Mouse (Mus musculus) midbrain, embryonic 10.5 days (tissue): ENCODE measurements at regions not wholly inside any gene's neighbourhood (a gene's known extent, or its start where the extent isn't known, plus 50 kb on each side); places are given as distances from the start of the nearest gene placed in this dataset.

Source experiments
- DNase-seq: peaks from one replicate; pipeline ENCODE4 v3.0.0-alpha.2; 2017; ENCODE audit warnings: low spot score
- H3K27ac ChIP-seq: fragments of 300-500 bp; sonication (generic); replicated peaks from 2 replicates; pipeline ENCODE4 v1.5.1; 2016; ENCODE audit warnings: mild to moderate bottlenecking
- H3K27me3 ChIP-seq: fragments of 300-500 bp; sonication (generic); 2 replicates; pipeline ENCODE4 v1.6.1; 2016; ENCODE audit warnings: low read depth, mild to moderate bottlenecking; ENCODE audit not compliant: poor library complexity, severe bottlenecking
- H3K36me3 ChIP-seq: fragments of 300-500 bp; sonication (generic); 2 replicates; pipeline ENCODE4 v1.6.1; 2016; ENCODE audit warnings: mild to moderate bottlenecking, moderate library complexity
- H3K4me1 ChIP-seq: fragments of 300-500 bp; sonication (generic); 2 replicates; pipeline ENCODE4 v1.6.1; 2016
- H3K4me3 ChIP-seq: fragments of 300-500 bp; sonication (generic); 2 replicates; pipeline ENCODE4 v1.5.1; 2016; ENCODE audit warnings: mild to moderate bottlenecking, moderate library complexity
- H3K9me3 ChIP-seq: fragments of 300-500 bp; sonication (generic); replicated peaks from 2 replicates; pipeline ENCODE4 v1.6.1; 2016; ENCODE audit warnings: mild to moderate bottlenecking
- WGBS: fragments of 180-500 bp; shearing (Covaris S2); methylation state at CpG from one replicate; pipeline ENCODE4 v1.1.7; 2016; 5-methylcytosine and 5-hydroxymethylcytosine counted together

DNA sequence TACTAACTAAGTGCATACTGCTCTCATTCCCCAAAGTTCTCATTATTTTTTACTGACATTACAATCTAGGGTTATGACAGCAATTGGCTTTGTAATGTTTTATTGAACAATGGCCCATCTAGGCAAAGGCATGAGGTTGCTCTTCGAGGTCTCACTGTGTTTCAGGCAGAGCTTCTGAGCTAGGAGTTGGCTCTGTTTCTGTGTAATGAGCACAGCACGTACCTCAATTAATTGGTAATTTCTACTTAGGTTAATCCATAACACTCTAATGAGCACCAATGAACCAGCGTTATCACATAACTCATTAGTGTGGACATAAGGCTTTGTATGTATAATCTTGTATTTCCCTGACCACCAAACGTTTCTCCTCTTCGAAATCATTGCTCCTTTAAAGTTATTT is 398.6 kb upstream of the Gm10295 start:
- Histone ChIP-seq H3K27ac (no peak overlapping the region), H3K4me3 (no peak overlapping the region), H3K4me1 (no peaks in the 10 kb centered on the region), H3K36me3 (no peaks in the 10 kb centered on the region), H3K27me3 (no peaks in the 10 kb centered on the region), H3K9me3 (no peaks in the 10 kb centered on the region)
- no peak for DNase-seq
- WGBS, result 86% methylated on average over 5 of the region's 5 CpGs

GRCm38 (mm10) chr7:71746118-71746897 is 395.0 kb upstream of the Gm10295 start:
- H3K27me3 ChIP-seq, result no peaks in the 10 kb centered on the region
- no peak overlapping the region for H3K27ac ChIP-seq
- DNase-seq, result no peak
- no peaks in the 10 kb centered on the region for H3K36me3 ChIP-seq
- H3K4me3 ChIP-seq, result no peak overlapping the region
- H3K4me1 ChIP-seq, result no peaks in the 10 kb centered on the region
- 87% methylated on average over 7 of the region's 7 CpGs for WGBS
- no peaks in the 10 kb centered on the region for H3K9me3 ChIP-seq

GRCm38 (mm10) chr7:71728509-71728908 is 377.2 kb upstream of the Gm10295 start:
- Histone ChIP-seq H3K27me3 (no peaks in the 10 kb centered on the region), H3K27ac (no peak overlapping the region), H3K4me1 (no peaks in the 10 kb centered on the region), H3K4me3 (no peak overlapping the region), H3K9me3 (no peaks in the 10 kb centered on the region), H3K36me3 (no peaks in the 10 kb centered on the region)
- DNase-seq, result no peak

- Histone ChIP-seq H3K4me1 (peaks cover 12% of the 10 kb centered on the region), H3K27me3 (peaks cover 27% of the 10 kb centered on the region)
- 84% methylated on average over 4 of the region's 4 CpGs for WGBS
Measured at GRCm38 (mm10) chr7:71708209-71708608, 356.9 kb upstream of the Gm10295 start.

GRCm38 (mm10) chr7:71706201-71706600 is 354.9 kb upstream of the Gm10295 start:
- no peak for DNase-seq
- H3K36me3 ChIP-seq, result no peaks in the 10 kb centered on the region
- H3K27ac ChIP-seq, result peak overlapping the region; percentile 95; the same call in 1 of the 2 replicates
- peaks cover 27% of the 10 kb centered on the region for H3K27me3 ChIP-seq
- H3K4me1 ChIP-seq, result peaks cover 12% of the 10 kb centered on the region
- no peaks in the 10 kb centered on the region for H3K9me3 ChIP-seq
- H3K4me3 ChIP-seq, result peak overlapping the region; percentile 68; the same call in 1 of the 2 replicates
- WGBS, result 68% methylated on average over 3 of the region's 3 CpGs

More at GRCm38 (mm10) chr7:71708209-71708608, 356.9 kb upstream of the Gm10295 start:
- no peaks in the 10 kb centered on the region for H3K9me3 ChIP-seq
- no peak for DNase-seq
- H3K36me3 ChIP-seq, result no peaks in the 10 kb centered on the region
- H3K4me3 ChIP-seq, result no peak overlapping the region
- no peak overlapping the region for H3K27ac ChIP-seq

DNA sequence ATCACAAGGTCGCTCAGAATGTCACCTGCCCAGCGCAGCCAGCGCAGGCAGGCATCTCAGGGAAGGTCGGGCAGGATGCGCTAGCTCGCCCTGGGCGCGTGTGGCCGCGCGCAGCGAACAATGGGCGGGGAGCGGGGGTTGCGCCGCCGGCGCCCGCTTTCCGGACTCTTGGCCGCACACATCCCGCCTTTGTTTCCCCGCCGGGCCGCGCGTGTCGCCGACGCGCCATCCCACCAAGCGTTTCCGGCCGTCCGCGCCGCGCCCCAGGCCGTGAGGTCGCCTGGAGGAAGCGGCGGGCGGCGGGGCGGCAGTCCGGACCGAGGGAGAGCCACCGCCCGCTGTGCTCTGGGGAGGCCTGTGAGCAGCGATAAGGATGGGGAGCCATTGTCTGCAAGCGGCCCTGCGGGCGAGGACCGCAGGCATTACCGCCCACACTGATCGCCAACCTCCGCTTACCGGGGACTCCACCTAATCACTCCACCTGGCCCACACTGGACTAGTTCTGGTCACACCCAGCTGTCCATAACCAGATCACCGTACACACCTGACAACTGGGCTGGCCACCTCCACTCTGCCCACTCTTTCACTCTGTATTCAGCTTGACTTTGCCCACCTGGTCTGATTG is 354.3 kb upstream of the Gm10295 start:
- peaks cover 27% of the 10 kb centered on the region for H3K27me3 ChIP-seq
- H3K27ac ChIP-seq, result peak overlapping the region; percentile 95
- peak; percentile 76 for DNase-seq

DNA sequence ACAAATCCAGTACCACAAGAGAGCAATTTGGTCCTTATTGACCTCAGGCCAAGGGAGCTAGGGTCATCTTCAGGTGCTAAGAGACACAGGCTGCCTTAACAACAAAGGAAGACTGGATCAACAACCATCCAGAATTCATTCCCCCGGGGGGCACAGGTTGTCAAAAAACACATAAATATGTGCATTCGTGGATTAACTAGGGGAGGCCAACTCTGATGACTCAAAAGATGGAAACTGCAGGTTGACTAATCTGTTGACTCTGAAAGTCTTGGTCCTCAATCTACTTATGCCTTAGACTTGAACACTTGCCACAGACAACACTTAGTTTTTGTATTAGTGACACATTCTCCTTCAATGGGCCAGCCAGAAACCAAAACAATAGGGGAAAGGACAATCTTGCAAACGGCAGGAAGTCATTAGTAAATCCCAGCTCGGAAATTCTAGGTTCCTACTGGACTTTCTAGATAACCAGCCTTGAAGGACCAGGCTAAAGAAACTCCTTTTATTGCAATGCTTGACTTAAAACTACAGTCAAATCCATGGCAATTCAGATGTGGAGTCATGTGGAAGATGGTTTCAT is 353.5 kb upstream of the Gm10295 start:
- WGBS, result 63% methylated on average over 4 of the region's 4 CpGs
- Histone ChIP-seq H3K9me3 (no peaks in the 10 kb centered on the region), H3K27me3 (peaks cover 27% of the 10 kb centered on the region), H3K4me1 (peaks cover 12% of the 10 kb centered on the region), H3K36me3 (no peaks in the 10 kb centered on the region), H3K4me3 (peak overlapping the region; percentile 68), H3K27ac (peak overlapping the region; percentile 95)
- no peak for DNase-seq

More for the DNA sequence above, 354.3 kb upstream of the Gm10295 start:
- H3K9me3 ChIP-seq, result no peaks in the 10 kb centered on the region
- H3K36me3 ChIP-seq, result no peaks in the 10 kb centered on the region
- peak overlapping the region; percentile 68 for H3K4me3 ChIP-seq
- H3K4me1 ChIP-seq, result peaks cover 12% of the 10 kb centered on the region
- under 1% methylated on average over 43 of the region's 59 CpGs for WGBS
